Mouse (Mus musculus) ES-Bruce4 (cell line): Measurements from ENCODE around the gene Foxp1.

Source experiments
- CTCF ChIP-seq: IDR thresholded peaks from one replicate; pipeline ENCODE4 v1.8.1; 2011; ENCODE audit warnings: low read depth, low read length
- POLR2A ChIP-seq: IDR thresholded peaks from one replicate; pipeline ENCODE4 v1.8.1; 2011; ENCODE audit warnings: low read length; ENCODE audit not compliant: insufficient read depth

DNA sequence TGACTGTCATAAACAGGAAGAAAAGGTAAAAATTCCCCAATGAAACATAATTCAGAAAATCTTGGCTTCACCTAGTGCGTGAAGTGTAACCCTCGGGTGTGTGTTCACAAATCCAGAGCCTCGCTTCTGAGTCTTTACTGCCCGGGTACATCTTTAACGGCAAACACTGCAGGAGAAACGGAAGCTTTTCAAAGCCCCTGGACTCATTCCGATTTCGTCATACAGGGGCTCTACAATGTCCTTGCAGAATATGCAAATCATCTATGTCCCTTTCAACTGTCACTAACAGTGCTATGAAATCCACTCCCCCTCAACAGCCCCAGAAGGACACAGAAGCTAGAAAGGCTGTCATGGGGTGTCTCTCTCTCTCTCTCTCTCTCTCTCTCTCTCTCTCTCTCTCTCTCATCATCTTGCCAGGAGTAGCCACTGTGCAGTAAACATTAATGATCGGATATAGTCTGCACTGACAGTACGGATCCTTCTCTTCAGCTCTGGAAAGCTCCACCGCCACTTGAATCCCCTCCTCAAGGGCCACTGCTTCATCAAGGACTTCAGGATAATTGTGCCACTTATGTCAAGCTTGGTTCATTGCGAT is 331.4 kb downstream of the Foxp1 start:
- no peak for TF ChIP-seq CTCF
- TF ChIP-seq POLR2A: no peak
